Mouse (Mus musculus): ENCODE data around the gene 4933415F23Rik. TPM values are rescaled to one million over a fixed set of nuclear protein-coding genes. Genes with fewer than 3 reads are reported as not detected.

Gene 4933415F23Rik
- polyA plus RNA-seq, 1 experiment from 2014 or later: not detected

DNA sequence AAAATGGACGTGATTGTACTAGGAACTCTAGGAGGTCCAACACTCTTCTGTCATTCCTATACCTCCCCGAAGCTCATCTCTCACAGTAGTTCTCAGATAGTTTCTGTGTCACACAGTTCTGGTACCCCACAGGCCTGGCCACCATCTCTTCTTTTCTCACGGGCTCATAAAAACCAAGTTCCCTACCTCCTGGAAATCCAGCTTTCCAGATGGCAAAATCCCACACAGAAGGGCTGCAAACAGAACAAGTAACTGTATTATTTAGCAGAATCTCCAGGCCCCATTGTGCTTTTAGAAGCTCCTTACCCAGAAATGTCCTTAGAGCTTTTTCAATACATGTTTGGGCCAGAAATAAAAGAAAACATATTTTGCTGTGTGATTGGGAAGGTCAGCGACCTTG is 828 bp upstream of the 4933415F23Rik start:
- no peak overlapping the region for H3K27ac ChIP-seq (ENCODE audit: low read length)
- H3K4me3 ChIP-seq (replicated peaks; ENCODE audit: low read length): no peak overlapping the region
- no peak overlapping the region for H3K4me2 ChIP-seq (ENCODE audit: low read depth, low read length)
- WGBS: 87% methylated on average over 4 of the region's 4 CpGs
- no peaks in the 10 kb centered on the region for H3K36me3 ChIP-seq (ENCODE audit: control insufficient read depth, insufficient read depth, low read length)
- H3K4me1 ChIP-seq (ENCODE audit: control insufficient read depth, insufficient read depth, low read length): no peaks in the 10 kb centered on the region
- H3K9me3 ChIP-seq (replicated peaks; ENCODE audit: control insufficient read depth, low read length): no peaks in the 10 kb centered on the region
- no peaks in the 10 kb centered on the region for H3K27me3 ChIP-seq (ENCODE audit: control insufficient read depth, insufficient read depth, low read length)
- H3K9ac ChIP-seq (ENCODE audit: low read length): no peak overlapping the region
- no peak for ATAC-seq (ENCODE audit: insufficient read depth, low FRiP score)

DNA sequence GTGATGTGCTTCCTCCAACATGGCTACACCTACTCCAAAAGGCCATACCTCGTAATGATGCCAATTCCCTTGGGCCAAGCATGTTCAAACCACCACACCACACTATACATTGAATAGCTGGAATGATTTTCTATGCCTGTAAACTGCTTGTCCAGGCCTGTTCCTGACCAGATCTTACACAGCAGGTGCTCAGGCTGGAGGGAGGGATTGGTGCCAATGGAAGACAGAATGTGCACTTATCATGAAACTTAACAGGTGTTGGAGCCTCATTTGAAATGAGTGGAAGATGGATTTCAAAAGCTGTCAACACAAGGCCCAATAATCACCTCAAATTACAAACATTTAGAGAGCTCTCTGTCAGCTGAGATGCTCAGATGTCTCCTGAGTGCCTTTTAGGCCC is 2.3 kb downstream of the 4933415F23Rik start:
- Histone ChIP-seq H3K4me2 (ENCODE audit: low read depth, low read length) (no peak overlapping the region), H3K4me3 (replicated peaks; ENCODE audit: low read length) (no peak overlapping the region), H3K27me3 (ENCODE audit: control insufficient read depth, insufficient read depth, low read length) (no peaks in the 10 kb centered on the region), H3K27ac (ENCODE audit: low read length) (no peak overlapping the region), H3K4me1 (ENCODE audit: control insufficient read depth, insufficient read depth, low read length) (no peaks in the 10 kb centered on the region), H3K9me3 (replicated peaks; ENCODE audit: control insufficient read depth, low read length) (no peaks in the 10 kb centered on the region), H3K9ac (ENCODE audit: low read length) (no peak overlapping the region), H3K36me3 (ENCODE audit: control insufficient read depth, insufficient read depth, low read length) (no peaks in the 10 kb centered on the region)
- WGBS: 78% methylated on average over 1 of the region's 1 CpGs
- ATAC-seq (ENCODE audit: insufficient read depth, low FRiP score): no peak

DNA sequence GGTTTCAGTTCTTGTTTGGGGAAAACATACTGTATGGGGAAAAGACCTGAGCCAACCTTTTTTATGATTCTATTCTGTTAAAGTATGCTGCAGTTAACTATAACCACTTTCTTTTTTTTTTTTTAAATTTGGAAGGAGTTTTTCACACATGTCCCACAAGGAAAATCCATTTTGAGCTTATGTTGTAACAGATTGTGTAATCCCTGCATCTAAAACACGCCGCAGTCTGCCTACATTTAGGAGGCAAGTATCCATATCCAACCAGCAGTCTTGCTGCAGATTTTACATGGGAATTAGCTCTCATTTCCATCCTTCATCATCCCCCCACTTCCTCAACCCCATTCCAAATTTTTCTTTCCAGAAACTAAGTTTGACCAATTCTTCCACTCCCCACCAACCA is 3.6 kb downstream of the 4933415F23Rik start:
- Histone ChIP-seq H3K4me3 (replicated peaks; ENCODE audit: low read length) (no peak overlapping the region), H3K9ac (ENCODE audit: low read length) (no peak overlapping the region), H3K9me3 (replicated peaks; ENCODE audit: control insufficient read depth, low read length) (no peaks in the 10 kb centered on the region), H3K27ac (ENCODE audit: low read length) (no peak overlapping the region), H3K27me3 (ENCODE audit: control insufficient read depth, insufficient read depth, low read length) (no peaks in the 10 kb centered on the region), H3K36me3 (ENCODE audit: control insufficient read depth, insufficient read depth, low read length) (no peaks in the 10 kb centered on the region), H3K4me1 (ENCODE audit: control insufficient read depth, insufficient read depth, low read length) (no peaks in the 10 kb centered on the region), H3K4me2 (ENCODE audit: low read depth, low read length) (no peak overlapping the region)
- ATAC-seq (ENCODE audit: insufficient read depth, low FRiP score): no peak
- WGBS: 89% methylated on average over 2 of the region's 2 CpGs

DNA sequence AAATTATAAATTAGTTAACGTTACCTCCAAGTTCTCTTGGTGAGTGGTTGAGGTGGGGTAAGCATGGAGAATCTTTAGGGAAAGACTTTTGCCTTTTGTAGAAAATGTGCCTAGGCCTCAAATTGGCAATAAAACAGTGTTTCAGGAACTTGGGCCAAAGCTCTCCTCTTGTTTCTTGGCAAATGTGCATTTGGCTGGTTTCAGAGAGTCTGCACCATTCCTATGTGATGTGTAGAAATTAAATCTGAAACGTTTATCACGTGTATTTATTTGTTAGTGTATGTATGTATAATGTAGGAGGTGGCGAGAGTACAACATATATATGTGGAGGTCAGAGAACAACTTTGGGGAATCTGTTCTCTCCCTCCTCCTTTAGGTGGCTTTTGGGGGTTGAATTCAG is 4.1 kb downstream of the 4933415F23Rik start:
- WGBS: 80% methylated on average over 4 of the region's 4 CpGs
- no peaks in the 10 kb centered on the region for H3K36me3 ChIP-seq (ENCODE audit: control insufficient read depth, insufficient read depth, low read length)
- H3K4me1 ChIP-seq (ENCODE audit: control insufficient read depth, insufficient read depth, low read length): no peaks in the 10 kb centered on the region
- no peak overlapping the region for H3K9ac ChIP-seq (ENCODE audit: low read length)
- no peak for ATAC-seq (ENCODE audit: insufficient read depth, low FRiP score)
- H3K9me3 ChIP-seq (replicated peaks; ENCODE audit: control insufficient read depth, low read length): no peaks in the 10 kb centered on the region
- H3K27ac ChIP-seq (ENCODE audit: low read length): no peak overlapping the region
- no peak overlapping the region for H3K4me3 ChIP-seq (replicated peaks; ENCODE audit: low read length)
- H3K4me2 ChIP-seq (ENCODE audit: low read depth, low read length): no peak overlapping the region
- H3K27me3 ChIP-seq (ENCODE audit: control insufficient read depth, insufficient read depth, low read length): no peaks in the 10 kb centered on the region

DNA sequence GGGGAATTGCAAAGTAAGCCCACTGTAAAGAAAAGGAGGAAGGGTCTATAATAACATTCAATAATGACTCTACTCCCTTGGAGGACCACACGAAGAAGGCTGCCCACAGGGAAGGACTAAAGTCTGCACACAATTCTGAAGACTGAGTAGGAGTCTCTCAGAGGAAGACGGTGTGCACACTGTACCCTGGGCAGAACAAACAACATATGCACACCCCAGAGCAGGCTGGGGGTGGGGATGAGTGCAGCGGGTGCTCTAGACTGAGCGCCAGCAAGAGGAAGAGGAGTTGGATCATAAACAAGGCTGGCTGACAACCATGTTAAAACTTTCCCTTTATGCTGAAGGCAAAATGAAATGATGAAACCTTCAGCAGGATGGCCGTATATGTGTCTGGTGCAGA is 34.3 kb downstream of the 4933415F23Rik start:
- H3K9ac ChIP-seq (ENCODE audit: low read length): no peak overlapping the region
- 0 out of 2 replicates have a peak, but pooled peaks cover 3% of the 10 kb centered on the region for H3K4me1 ChIP-seq (ENCODE audit: control insufficient read depth, insufficient read depth, low read length)
- no peak overlapping the region for H3K4me3 ChIP-seq (replicated peaks; ENCODE audit: low read length)
- no peaks in the 10 kb centered on the region for H3K36me3 ChIP-seq (ENCODE audit: control insufficient read depth, insufficient read depth, low read length)
- no peak overlapping the region for H3K27ac ChIP-seq (ENCODE audit: low read length)
- ATAC-seq (ENCODE audit: insufficient read depth, low FRiP score): no peak
- WGBS: 75% methylated on average over 5 of the region's 5 CpGs
- H3K27me3 ChIP-seq (ENCODE audit: control insufficient read depth, insufficient read depth, low read length): no peaks in the 10 kb centered on the region
- H3K4me2 ChIP-seq (ENCODE audit: low read depth, low read length): no peak overlapping the region
- no peaks in the 10 kb centered on the region for H3K9me3 ChIP-seq (replicated peaks; ENCODE audit: control insufficient read depth, low read length)

DNA sequence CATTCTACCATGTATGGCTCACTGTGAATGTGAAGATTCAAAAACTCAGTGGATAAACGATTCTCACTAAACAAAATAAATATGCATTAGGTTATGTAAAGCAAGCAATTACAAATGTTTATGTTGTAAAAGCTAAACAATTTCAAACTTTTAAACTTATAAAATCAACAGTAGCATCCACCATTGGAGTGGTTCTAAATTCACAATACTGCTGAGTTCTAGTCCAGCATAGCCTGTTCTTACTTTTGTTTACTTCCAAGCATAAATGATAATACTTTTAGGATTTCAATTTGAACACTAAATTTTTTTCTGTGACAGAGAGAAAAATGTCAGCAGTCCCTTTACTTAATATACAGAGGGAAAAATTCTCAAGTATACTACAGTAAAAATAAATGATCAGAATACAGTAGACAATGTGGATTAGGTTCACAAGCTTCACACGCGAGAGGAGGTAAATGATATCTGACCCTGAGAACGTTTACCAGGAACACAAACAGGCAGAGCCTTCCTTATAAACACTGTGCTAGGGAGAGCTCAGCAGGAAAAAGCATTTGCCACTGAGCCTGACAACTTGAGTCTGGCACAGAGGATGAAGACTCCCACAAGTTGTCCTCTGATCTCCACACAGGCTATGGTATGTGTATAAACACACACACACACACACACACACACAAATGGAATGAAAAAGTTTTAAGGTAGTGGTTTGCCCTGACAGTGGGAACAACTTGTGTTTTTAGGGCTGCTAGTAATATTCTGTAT is 37.2 kb downstream of the 4933415F23Rik start:
- no peak overlapping the region; the same call in 1 of the 2 replicates for H3K27ac ChIP-seq (ENCODE audit: low read length)
- 26% methylated on average over 4 of the region's 4 CpGs for WGBS
- no peak overlapping the region for H3K4me3 ChIP-seq (replicated peaks; ENCODE audit: low read length)
- no peaks in the 10 kb centered on the region for H3K9me3 ChIP-seq (replicated peaks; ENCODE audit: control insufficient read depth, low read length)
- peak; percentile 25; the same call in 1 of the 2 replicates for ATAC-seq (ENCODE audit: insufficient read depth, low FRiP score)
- H3K9ac ChIP-seq (ENCODE audit: low read length): no peak overlapping the region
- no peaks in the 10 kb centered on the region for H3K36me3 ChIP-seq (ENCODE audit: control insufficient read depth, insufficient read depth, low read length)
- H3K27me3 ChIP-seq (ENCODE audit: control insufficient read depth, insufficient read depth, low read length): no peaks in the 10 kb centered on the region
- H3K4me1 ChIP-seq (ENCODE audit: control insufficient read depth, insufficient read depth, low read length): 0 out of 2 replicates have a peak, but pooled peaks cover 3% of the 10 kb centered on the region
- H3K4me2 ChIP-seq (ENCODE audit: low read depth, low read length): no peak overlapping the region

DNA sequence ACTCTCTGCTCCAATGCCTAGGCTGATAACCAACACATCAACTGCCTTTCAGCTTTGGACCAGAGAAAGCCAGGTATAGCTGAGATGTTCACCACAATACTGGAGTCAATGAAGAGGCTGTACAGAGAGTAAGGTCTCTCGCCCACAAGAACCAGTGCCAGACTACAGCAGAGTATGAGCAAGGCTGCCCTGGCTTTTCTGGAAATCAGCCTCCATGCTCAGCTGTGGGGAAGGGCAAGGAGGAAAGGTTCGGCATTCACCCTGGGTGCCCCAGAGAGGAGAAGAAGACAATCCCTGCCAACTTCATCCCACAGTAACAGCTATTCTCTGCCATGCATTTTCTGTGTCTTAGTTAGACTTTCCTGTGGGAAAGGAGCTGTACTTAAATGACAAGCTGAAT is 38.1 kb downstream of the 4933415F23Rik start:
- H3K4me3 ChIP-seq (replicated peaks; ENCODE audit: low read length): no peak overlapping the region
- 67% methylated on average over 2 of the region's 2 CpGs for WGBS

DNA sequence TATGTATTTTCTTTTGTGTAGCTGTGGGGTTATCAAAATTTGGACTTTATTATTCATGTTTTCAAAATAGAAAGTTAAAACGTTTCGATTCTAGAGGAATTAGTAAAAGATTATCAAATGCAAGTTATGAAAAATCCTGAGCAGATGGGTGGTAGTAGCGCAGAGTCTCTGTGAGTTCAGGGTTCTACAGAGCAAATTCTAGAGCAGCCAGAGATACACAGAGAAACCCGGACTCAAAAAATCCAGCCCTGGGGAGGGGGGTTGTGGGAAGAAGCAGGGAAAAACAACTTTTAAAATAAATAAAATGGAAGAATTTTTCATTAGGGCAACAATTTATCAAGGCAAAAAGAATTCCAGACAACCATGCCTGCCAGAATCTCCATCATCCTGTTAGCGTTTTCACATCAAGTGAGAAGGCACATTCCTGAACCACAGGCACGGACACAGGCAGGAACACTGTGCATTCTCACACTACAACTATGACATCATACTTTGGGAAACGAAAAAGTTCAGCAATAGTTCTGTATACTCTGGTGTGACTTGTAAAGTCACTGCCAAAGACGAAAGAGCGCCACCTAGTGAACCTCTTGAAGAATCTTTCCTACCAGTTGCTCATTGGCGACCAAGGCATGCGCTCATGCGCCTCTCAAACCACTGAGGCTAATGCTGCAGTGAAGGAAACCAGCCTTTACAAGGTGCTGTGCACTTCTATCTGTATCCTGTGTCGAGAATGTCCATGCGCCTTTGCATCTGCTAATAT is 40.3 kb downstream of the 4933415F23Rik start:
- Histone ChIP-seq H3K4me3 (replicated peaks; ENCODE audit: low read length) (0 out of 2 replicates have a peak overlapping the region, but pooled peaks have one; percentile 6), H3K9ac (ENCODE audit: low read length) (no peak overlapping the region), H3K4me1 (ENCODE audit: control insufficient read depth, insufficient read depth, low read length) (0 out of 2 replicates have a peak, but pooled peaks cover 3% of the 10 kb centered on the region), H3K36me3 (ENCODE audit: control insufficient read depth, insufficient read depth, low read length) (no peaks in the 10 kb centered on the region), H3K4me2 (ENCODE audit: low read depth, low read length) (no peak overlapping the region), H3K27ac (ENCODE audit: low read length) (no peak overlapping the region), H3K27me3 (ENCODE audit: control insufficient read depth, insufficient read depth, low read length) (no peaks in the 10 kb centered on the region), H3K9me3 (replicated peaks; ENCODE audit: control insufficient read depth, low read length) (no peaks in the 10 kb centered on the region)
- peak; percentile 91 for ATAC-seq (ENCODE audit: insufficient read depth, low FRiP score)
- WGBS: 21% methylated on average over 14 of the region's 14 CpGs

More for the DNA sequence above, 38.1 kb downstream of the 4933415F23Rik start:
- H3K4me1 ChIP-seq (ENCODE audit: control insufficient read depth, insufficient read depth, low read length): 0 out of 2 replicates have a peak, but pooled peaks cover 3% of the 10 kb centered on the region
- no peaks in the 10 kb centered on the region for H3K36me3 ChIP-seq (ENCODE audit: control insufficient read depth, insufficient read depth, low read length)
- H3K4me2 ChIP-seq (ENCODE audit: low read depth, low read length): no peak overlapping the region
- ATAC-seq (ENCODE audit: insufficient read depth, low FRiP score): no peak
- H3K27me3 ChIP-seq (ENCODE audit: control insufficient read depth, insufficient read depth, low read length): no peaks in the 10 kb centered on the region
- no peak overlapping the region for H3K27ac ChIP-seq (ENCODE audit: low read length)
- no peaks in the 10 kb centered on the region for H3K9me3 ChIP-seq (replicated peaks; ENCODE audit: control insufficient read depth, low read length)
- no peak overlapping the region for H3K9ac ChIP-seq (ENCODE audit: low read length)

DNA sequence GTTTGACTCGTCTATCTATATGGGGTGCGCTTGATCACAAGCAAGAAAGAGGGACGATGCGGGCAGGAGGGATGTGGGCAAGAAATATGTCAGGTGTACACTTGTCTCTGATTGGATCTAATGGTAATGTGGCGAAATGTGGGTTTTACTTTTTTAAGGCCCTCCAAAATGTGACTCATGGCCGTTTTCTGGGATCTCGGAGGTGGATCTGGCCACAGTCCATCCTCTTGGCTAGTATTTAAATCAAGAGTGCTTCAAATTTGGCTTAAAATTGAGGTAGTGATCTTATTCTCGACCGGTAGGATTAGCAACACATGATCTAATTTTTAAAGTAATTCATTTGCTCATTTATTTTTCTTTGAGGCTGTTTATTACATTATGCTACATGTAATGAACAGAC is 42.0 kb downstream of the 4933415F23Rik start:
- Histone ChIP-seq H3K27ac (ENCODE audit: low read length) (no peak overlapping the region), H3K27me3 (ENCODE audit: control insufficient read depth, insufficient read depth, low read length) (no peaks in the 10 kb centered on the region), H3K4me3 (replicated peaks; ENCODE audit: low read length) (no peak overlapping the region), H3K4me2 (ENCODE audit: low read depth, low read length) (no peak overlapping the region), H3K4me1 (ENCODE audit: control insufficient read depth, insufficient read depth, low read length) (0 out of 2 replicates have a peak, but pooled peaks cover 3% of the 10 kb centered on the region), H3K9me3 (replicated peaks; ENCODE audit: control insufficient read depth, low read length) (no peaks in the 10 kb centered on the region), H3K9ac (ENCODE audit: low read length) (no peak overlapping the region), H3K36me3 (ENCODE audit: control insufficient read depth, insufficient read depth, low read length) (no peaks in the 10 kb centered on the region)
- no peak for ATAC-seq (ENCODE audit: insufficient read depth, low FRiP score)
- 88% methylated on average over 9 of the region's 9 CpGs for WGBS
